Mouse (Mus musculus) CH12.LX (cell line): ENCODE measurements at regions not wholly inside any gene's neighbourhood (a gene's known extent, or its start where the extent isn't known, plus 50 kb on each side); places are given as distances from the start of the nearest gene placed in this dataset.

Experiments used
- DNase-seq: peaks from one replicate; pipeline ENCODE4 v3.0.0-alpha.2; 2013; ENCODE audit errors: extremely low read depth
- H3K27ac ChIP-seq: 2 replicates; pipeline ENCODE4 v1.5.1; 2012; ENCODE audit warnings: low read depth, mild to moderate bottlenecking, control low read depth, moderate library complexity; ENCODE audit not compliant: insufficient read depth
- H3K27me3 ChIP-seq: replicated peaks from 2 replicates; pipeline ENCODE3; 2012; ENCODE audit warnings: inconsistent platforms
- H3K36me3 ChIP-seq, 2 experiments: replicated peaks in 1 of 2; 2 replicates each; pipeline versions ENCODE3 to v1.6.1; 2012; ENCODE audit warnings: inconsistent platforms in 1 of 2, low read length in 1 of 2, mild to moderate bottlenecking in 1 of 2, mixed read lengths in 1 of 2, moderate library complexity in 1 of 2; ENCODE audit not compliant: control insufficient read depth in 1 of 2, insufficient read depth in 1 of 2
- H3K4me1 ChIP-seq, 2 experiments: 2 replicates each; pipeline ENCODE4 v1.6.1; 2012; ENCODE audit warnings: inconsistent platforms in 1 of 2, moderate library complexity in 1 of 2; ENCODE audit not compliant: insufficient read depth in 2 of 2, control insufficient read depth in 1 of 2
- H3K4me2 ChIP-seq: 2 replicates; pipeline ENCODE4 v1.6.1; 2012; ENCODE audit warnings: low read depth, mild to moderate bottlenecking, control low read depth; ENCODE audit not compliant: poor library complexity, insufficient read depth, severe bottlenecking
- H3K4me3 ChIP-seq, 3 experiments: fragments of 150-350 bp in 1 of 3; sonication (generic) in 1 of 3; replicated peaks in 1 of 3; 2 replicates each; pipeline versions ENCODE3 to v1.5.1; 2011 to 2012; ENCODE audit warnings: low read depth in 2 of 3, low read length in 2 of 3, mild to moderate bottlenecking in 2 of 3, moderate library complexity in 2 of 3, control low read depth in 1 of 3, improper control_type of control experiment in 1 of 3, inconsistent platforms in 1 of 3, mixed read lengths in 1 of 3; ENCODE audit not compliant: poor library complexity in 1 of 3
- H3K79me2 ChIP-seq: replicated peaks from 2 replicates; pipeline ENCODE4 v1.6.1; 2012; ENCODE audit warnings: mild to moderate bottlenecking, moderate library complexity; ENCODE audit not compliant: control insufficient read depth, poor library complexity, insufficient read depth, severe bottlenecking; ENCODE audit errors: extremely low read depth
- H3K9ac ChIP-seq: 2 replicates; pipeline ENCODE4 v1.6.1; 2012; ENCODE audit warnings: low read depth, mild to moderate bottlenecking, control low read depth, moderate library complexity; ENCODE audit not compliant: insufficient read depth
- H3K9me3 ChIP-seq: replicated peaks from 2 replicates; pipeline ENCODE3; 2012; ENCODE audit warnings: low read length, inconsistent platforms, mixed read lengths
- BHLHE40 ChIP-seq: IDR thresholded peaks from 2 replicates; pipeline ENCODE4 v1.6.1; 2011; ENCODE audit warnings: mild to moderate bottlenecking, low read depth, low read length, improper control_type of control experiment
- CHD1 ChIP-seq: IDR thresholded peaks from 2 replicates; pipeline ENCODE4 v1.6.1; 2012; ENCODE audit warnings: low read depth, low read length, improper control_type of control experiment, inconsistent platforms
- EP300 ChIP-seq: IDR thresholded peaks from 2 replicates; pipeline ENCODE4 v1.6.1; 2011; ENCODE audit warnings: low read length, improper control_type of control experiment
- GABPA ChIP-seq: IDR thresholded peaks from 2 replicates; pipeline ENCODE4 v1.6.1; 2012; ENCODE audit warnings: low read depth, low read length, improper control_type of control experiment, inconsistent platforms; ENCODE audit not compliant: insufficient replicate concordance
- MAZ ChIP-seq: IDR thresholded peaks from 2 replicates; pipeline ENCODE4 v1.6.1; 2012; ENCODE audit warnings: low read depth, mild to moderate bottlenecking, inconsistent platforms, low read length, improper control_type of control experiment, moderate library complexity
- MEF2A ChIP-seq: IDR thresholded peaks from 2 replicates; pipeline ENCODE4 v1.6.1; 2014; ENCODE audit warnings: low read depth, mild to moderate bottlenecking, inconsistent platforms, low read length, improper control_type of control experiment, borderline replicate concordance
- MYC ChIP-seq: IDR thresholded peaks from 2 replicates; pipeline ENCODE4 v1.6.1; 2011; ENCODE audit warnings: low read depth, mild to moderate bottlenecking, improper control_type of control experiment, low read length
- NRF1 ChIP-seq: IDR thresholded peaks from 2 replicates; pipeline ENCODE4 v1.6.1; 2014; ENCODE audit warnings: low read depth, mild to moderate bottlenecking, inconsistent platforms, low read length, improper control_type of control experiment, moderate library complexity
- PAX5 ChIP-seq: IDR thresholded peaks from 2 replicates; pipeline ENCODE4 v1.6.1; 2012; ENCODE audit warnings: low read length, inconsistent platforms, mixed read lengths
- POLR2A ChIP-seq: IDR thresholded peaks from 2 replicates; pipeline ENCODE4 v1.6.1; 2011; ENCODE audit warnings: low read depth, mild to moderate bottlenecking, improper control_type of control experiment, low read length
- POLR2AphosphoS2 ChIP-seq: IDR thresholded peaks from 2 replicates; pipeline ENCODE4 v1.6.1; 2011; ENCODE audit warnings: low read depth, low read length, improper control_type of control experiment
- RCOR1 ChIP-seq: conservative IDR thresholded peaks from 2 replicates; pipeline ENCODE4 v1.6.1; 2012; ENCODE audit warnings: low read depth, mild to moderate bottlenecking, inconsistent platforms, low read length, improper control_type of control experiment
- SIN3A ChIP-seq: IDR thresholded peaks from 2 replicates; pipeline ENCODE4 v1.6.1; 2012; ENCODE audit warnings: low read length, improper control_type of control experiment, inconsistent platforms
- TBP ChIP-seq: conservative IDR thresholded peaks from 2 replicates; pipeline ENCODE4 v1.6.1; 2011; ENCODE audit warnings: low read depth, low read length, improper control_type of control experiment
- TCF12 ChIP-seq: IDR thresholded peaks from 2 replicates; pipeline ENCODE4 v1.6.1; 2014; ENCODE audit warnings: low read depth, mild to moderate bottlenecking, inconsistent platforms, low read length, improper control_type of control experiment
- USF1 ChIP-seq: IDR thresholded peaks from 2 replicates; pipeline ENCODE4 v1.6.1; 2014; ENCODE audit warnings: low read depth, mild to moderate bottlenecking, inconsistent platforms, low read length, improper control_type of control experiment
- USF2 ChIP-seq: conservative IDR thresholded peaks from 2 replicates; pipeline ENCODE4 v1.6.1; 2011; ENCODE audit warnings: low read depth, low read length, improper control_type of control experiment
- ZC3H11A ChIP-seq: IDR thresholded peaks from 2 replicates; pipeline ENCODE4 v1.6.1; 2012; ENCODE audit warnings: low read depth, mild to moderate bottlenecking, inconsistent platforms, low read length, improper control_type of control experiment
- ZKSCAN1 ChIP-seq: IDR thresholded peaks from 2 replicates; pipeline ENCODE4 v1.6.1; 2012; ENCODE audit warnings: low read depth, inconsistent platforms, low read length, improper control_type of control experiment, borderline replicate concordance
- ZNF384 ChIP-seq: IDR thresholded peaks from 2 replicates; pipeline ENCODE4 v1.6.1; 2012; ENCODE audit warnings: low read depth, low read length, improper control_type of control experiment, inconsistent platforms
- dilution Hi-C: fragments of 300-500 bp; cut with MboI; formaldehyde crosslinking; loops from 2 replicates; pipeline ENCODE4 v1.14.3; 2020; ENCODE audit warnings: low sequenced_read_pairs; ENCODE audit not compliant: extremely low pct_unique_long_range_greater_than_20kb, extremely low pct_ligation_motif_present
- in situ Hi-C: fragments of 300-500 bp; cut with MboI; formaldehyde crosslinking; loops from 3 replicates; pipeline ENCODE4 v1.14.3; 2019; ENCODE audit warnings: low sequenced_read_pairs, low pct_ligation_motif_present, low pct_unique_long_range_greater_than_20kb, mixed read lengths

- DNase-seq: no peak
- dilution Hi-C loops: no loop called here
Measured at GRCm38 (mm10) chr15:88202736-88203135, 397.4 kb upstream of the Zdhhc25 start.

DNA sequence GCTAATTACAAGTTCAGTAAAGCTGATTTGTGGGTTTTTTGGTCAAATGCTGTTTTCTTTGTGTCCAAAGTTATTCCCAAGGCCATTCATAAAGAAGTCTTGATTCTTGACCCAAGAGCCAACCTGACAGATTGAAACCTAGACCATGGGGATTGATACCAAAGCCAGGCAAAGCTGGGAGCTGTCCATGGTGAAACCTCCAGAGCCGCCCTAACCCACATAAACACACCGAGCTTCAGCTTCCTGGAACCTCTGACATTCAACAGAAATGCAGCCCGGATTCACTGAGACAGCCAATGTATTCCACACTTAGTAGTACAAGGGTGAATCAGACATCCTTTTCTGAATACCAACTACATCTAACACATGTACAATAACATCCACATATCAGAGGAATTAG lies 386.7 kb upstream of the Zdhhc25 start:
- Histone ChIP-seq H3K79me2 (no peaks in the 10 kb centered on the region), H3K4me1 (no peaks in the 10 kb centered on the region), H3K27ac (no peak overlapping the region), H3K9me3 (peaks cover 80% of the 10 kb centered on the region), H3K27me3 (no peaks in the 10 kb centered on the region), H3K4me2 (no peak overlapping the region), H3K4me3 (no peak overlapping the region), H3K9ac (no peak overlapping the region), H3K36me3 (no peaks in the 10 kb centered on the region)
- dilution Hi-C loops (no loop called here), in situ Hi-C loops (no loop called here)
- no peak for DNase-seq
- TF ChIP-seq ZC3H11A (no peak), ZKSCAN1 (no peak), USF1 (no peak), MYC (no peak), TCF12 (no peak), CHD1 (no peak), PAX5 (no peak), POLR2AphosphoS2 (no peak)
- TF ChIP-seq, all 38 proteins: peak for 0

More at GRCm38 (mm10) chr15:88202736-88203135, 397.4 kb upstream of the Zdhhc25 start:
- Histone ChIP-seq H3K36me3 (no peaks in the 10 kb centered on the region), H3K9ac (no peak overlapping the region), H3K4me3 (no peak overlapping the region), H3K4me2 (no peak overlapping the region), H3K9me3 (peaks cover 79% of the 10 kb centered on the region), H3K4me1 (no peaks in the 10 kb centered on the region), H3K27me3 (no peaks in the 10 kb centered on the region)
- in situ Hi-C loops: no loop called here
- TF ChIP-seq PAX5: no peak
- no peak for TF ChIP-seq CHD1
- TF ChIP-seq ZNF384: no peak
- TF ChIP-seq SIN3A: no peak
- TF ChIP-seq POLR2A: no peak
- TF ChIP-seq MEF2A: no peak
- TF ChIP-seq POLR2AphosphoS2: no peak
- TF ChIP-seq TBP: no peak
- TF ChIP-seq RCOR1: no peak
- no peak for TF ChIP-seq EP300
- no peak for TF ChIP-seq MAZ
- no peak for TF ChIP-seq GABPA
- TF ChIP-seq USF1: no peak
- TF ChIP-seq USF2: no peak
- TF ChIP-seq BHLHE40: no peak
- TF ChIP-seq NRF1: no peak
- TF ChIP-seq, all 38 proteins: peak for 0
- no peak overlapping the region for H3K27ac ChIP-seq
- H3K79me2 ChIP-seq: no peaks in the 10 kb centered on the region
